Mouse (Mus musculus): Measurements from ENCODE around the gene Nom1.
A peak's percentile ranks its signal among the peaks of the same experiment; 100 is the strongest.

GRCm38 (mm10) chr5:29478208-29479197, 44.0 kb downstream of the Nom1 start, which contains the start of gene Mnx1:
- TF ChIP-seq TBP (IDR thresholded peaks at IDR 0.05; ENCODE audit: low read depth, low read length) (no peak), POLR2A (IDR thresholded peaks at IDR 0.05; ENCODE audit: control insufficient read depth in 1 of 2, insufficient read depth in 1 of 2, low read depth in 1 of 2, low read length in 2 of 2, poor library complexity in 1 of 2) (0 out of 4 replicates have a peak, but pooled peaks of 1 of the 2 experiments have one; percentile 26)
